Mouse (Mus musculus) heart, embryonic 15.5 days (tissue): ENCODE measurements around the gene Rgs3. TPM values are rescaled to one million over a fixed set of nuclear protein-coding genes. Genes with fewer than 3 reads are reported as not detected.

Source experiments
- ATAC-seq: fragments of 200-750 bp; cut with Nextera tagmentation; replicated peaks from 2 replicates; pipeline ENCODE4 v1.8.0; 2017; ENCODE audit warnings: low read depth, moderate TSS enrichment; ENCODE audit not compliant: insufficient number of reproducible peaks, insufficient read depth, low FRiP score
- H3K27ac ChIP-seq: fragments of 300-500 bp; sonication (generic); 2 replicates; pipeline ENCODE4 v1.5.1; 2015; ENCODE audit warnings: mild to moderate bottlenecking, inconsistent platforms
- H3K27me3 ChIP-seq: fragments of 300-500 bp; sonication (generic); 2 replicates; pipeline ENCODE4 v1.6.1; 2015; ENCODE audit warnings: inconsistent platforms
- H3K36me3 ChIP-seq: fragments of 300-500 bp; sonication (generic); 2 replicates; pipeline ENCODE4 v1.6.1; 2015; ENCODE audit warnings: mild to moderate bottlenecking, inconsistent platforms
- H3K4me1 ChIP-seq: fragments of 300-500 bp; sonication (generic); replicated peaks from 2 replicates; pipeline ENCODE4 v1.6.1; 2015; ENCODE audit warnings: inconsistent platforms
- H3K4me2 ChIP-seq: fragments of 300-500 bp; sonication (generic); 2 replicates; pipeline ENCODE4 v1.6.1; 2015; ENCODE audit warnings: inconsistent platforms, mild to moderate bottlenecking, moderate library complexity
- H3K4me3 ChIP-seq: fragments of 300-500 bp; sonication (generic); 2 replicates; pipeline ENCODE4 v1.5.1; 2015; ENCODE audit warnings: mild to moderate bottlenecking, inconsistent platforms
- H3K9ac ChIP-seq: fragments of 300-500 bp; sonication (generic); 2 replicates; pipeline ENCODE4 v1.6.1; 2015; ENCODE audit warnings: mild to moderate bottlenecking, inconsistent platforms
- H3K9me3 ChIP-seq: fragments of 300-500 bp; sonication (generic); replicated peaks from 2 replicates; pipeline ENCODE4 v1.6.1; 2016; ENCODE audit warnings: inconsistent platforms
- WGBS: fragments of 180-500 bp; shearing (Covaris S2); methylation state at CpG from one replicate; pipeline ENCODE4 v1.1.7; 2015; ENCODE audit warnings: mixed read lengths; 5-methylcytosine and 5-hydroxymethylcytosine counted together
- polyA plus RNA-seq: library from polyadenylated mRNA; unstranded; fragments of >200 nt; fragmentation: Nextera tagmentation; extraction: Ambion mirVana; gene quantifications from 2 replicates; pipeline ENCODE4 v1.2.1, GENCODE M21; 2015

The Rgs3 gene
- polyA plus RNA-seq, 1 experiment from 2014 or later: 56.9 TPM

GRCm38 (mm10) chr4:62708084-62708483, 148.4 kb downstream of the Rgs3 start:
- no peak overlapping the region for H3K4me2 ChIP-seq
- ATAC-seq: no peak
- no peak overlapping the region for H3K9ac ChIP-seq
- no peaks in the 10 kb centered on the region for H3K9me3 ChIP-seq
- H3K4me1 ChIP-seq: peaks cover 17% of the 10 kb centered on the region
- no peak overlapping the region for H3K4me3 ChIP-seq
- H3K27ac ChIP-seq: no peak overlapping the region
- H3K27me3 ChIP-seq: no peaks in the 10 kb centered on the region
- WGBS: 72% methylated on average over 7 of the region's 7 CpGs
- peaks cover 13% of the 10 kb centered on the region for H3K36me3 ChIP-seq

DNA sequence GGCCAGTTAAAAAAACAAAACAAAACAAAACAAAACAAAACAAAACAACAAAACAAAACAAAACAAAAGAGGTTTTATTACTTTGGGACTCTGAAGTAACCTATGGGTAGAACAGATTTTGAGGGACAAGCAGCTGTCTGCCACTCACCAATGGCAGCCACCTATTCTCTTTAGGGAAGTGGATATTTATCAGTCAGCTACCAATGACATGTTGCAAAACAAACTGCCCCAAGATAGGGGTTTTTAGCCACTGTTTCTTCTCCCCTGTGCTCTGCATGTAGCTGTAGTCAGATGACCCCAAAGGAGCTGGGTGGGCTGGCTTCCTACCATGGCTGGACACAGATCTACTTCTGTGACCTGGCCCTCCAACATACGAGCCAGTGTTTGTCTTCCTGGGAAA, 149.3 kb downstream of the Rgs3 start:
- H3K9ac ChIP-seq: no peak overlapping the region
- 67% methylated on average over 1 of the region's 1 CpGs for WGBS
- H3K4me3 ChIP-seq: no peak overlapping the region
- peaks cover 14% of the 10 kb centered on the region for H3K4me1 ChIP-seq
- H3K4me2 ChIP-seq: no peak overlapping the region
- no peaks in the 10 kb centered on the region for H3K9me3 ChIP-seq
- ATAC-seq: no peak
- H3K27me3 ChIP-seq: no peaks in the 10 kb centered on the region
- peaks cover 7% of the 10 kb centered on the region for H3K36me3 ChIP-seq
- H3K27ac ChIP-seq: no peak overlapping the region

GRCm38 (mm10) chr4:62709448-62709847, 149.8 kb downstream of the Rgs3 start:
- Histone ChIP-seq H3K9ac (no peak overlapping the region), H3K27me3 (no peaks in the 10 kb centered on the region), H3K36me3 (peaks cover 2% of the 10 kb centered on the region; the same call in 1 of the 2 replicates), H3K9me3 (no peaks in the 10 kb centered on the region), H3K27ac (no peak overlapping the region), H3K4me2 (no peak overlapping the region), H3K4me1 (peaks cover 10% of the 10 kb centered on the region), H3K4me3 (no peak overlapping the region)
- ATAC-seq: no peak
- WGBS: 75% methylated on average over 5 of the region's 5 CpGs

- 72% methylated on average over 7 of the region's 7 CpGs for WGBS
- H3K27me3 ChIP-seq: no peaks in the 10 kb centered on the region
These were observed 151.5 kb downstream of the Rgs3 start for GRCm38 (mm10) chr4:62711159-62711558.

DNA sequence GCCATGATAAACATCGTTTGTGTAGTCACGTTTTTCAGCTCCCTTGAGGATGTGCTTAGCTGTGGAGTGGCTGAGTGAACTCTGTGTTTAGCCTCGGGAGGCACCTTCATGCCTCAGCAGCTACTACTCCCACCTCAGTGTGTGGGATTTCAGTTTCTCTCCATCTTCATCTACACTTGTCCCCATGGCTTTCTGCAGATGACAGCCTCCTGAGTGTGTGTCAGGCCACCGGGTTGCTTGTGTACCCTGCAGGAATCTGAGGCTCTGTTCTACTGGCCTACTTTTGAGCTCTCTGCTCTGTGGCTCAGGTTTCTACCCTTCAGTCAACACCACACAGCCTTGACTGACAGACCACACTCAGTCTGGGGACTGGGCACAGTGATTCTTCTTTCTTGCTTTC, 151.9 kb downstream of the Rgs3 start:
- H3K36me3 ChIP-seq: no peaks in the 10 kb centered on the region
- no peak overlapping the region for H3K9ac ChIP-seq
- no peak overlapping the region for H3K4me3 ChIP-seq
- no peaks in the 10 kb centered on the region for H3K4me1 ChIP-seq
- H3K9me3 ChIP-seq: no peaks in the 10 kb centered on the region
- WGBS: 52% methylated on average over 4 of the region's 4 CpGs
- no peak overlapping the region for H3K27ac ChIP-seq
- no peak overlapping the region for H3K4me2 ChIP-seq
- H3K27me3 ChIP-seq: no peaks in the 10 kb centered on the region
- ATAC-seq: no peak

More at GRCm38 (mm10) chr4:62711159-62711558, 151.5 kb downstream of the Rgs3 start:
- H3K4me3 ChIP-seq: no peak overlapping the region
- no peak overlapping the region for H3K9ac ChIP-seq
- no peak overlapping the region for H3K27ac ChIP-seq
- no peaks in the 10 kb centered on the region for H3K4me1 ChIP-seq
- H3K36me3 ChIP-seq: no peaks in the 10 kb centered on the region
- no peaks in the 10 kb centered on the region for H3K9me3 ChIP-seq
- no peak for ATAC-seq
- H3K4me2 ChIP-seq: no peak overlapping the region

- H3K27me3 ChIP-seq: no peaks in the 10 kb centered on the region
- no peak for ATAC-seq
- no peak overlapping the region for H3K9ac ChIP-seq
- H3K4me2 ChIP-seq: no peak overlapping the region
- no peak overlapping the region for H3K27ac ChIP-seq
- no peaks in the 10 kb centered on the region for H3K9me3 ChIP-seq
- no peaks in the 10 kb centered on the region for H3K36me3 ChIP-seq
- H3K4me1 ChIP-seq: peaks cover 18% of the 10 kb centered on the region
- H3K4me3 ChIP-seq: no peak overlapping the region
These were observed 161.2 kb downstream of the Rgs3 start for GRCm38 (mm10) chr4:62720861-62721260.

GRCm38 (mm10) chr4:62722021-62722426, 162.4 kb downstream of the Rgs3 start:
- H3K36me3 ChIP-seq: no peaks in the 10 kb centered on the region
- H3K27ac ChIP-seq: peak overlapping the region; percentile 83
- 0 out of 2 replicates have a peak overlapping the region, but pooled peaks have one; percentile 21 for H3K4me2 ChIP-seq
- H3K9me3 ChIP-seq: no peaks in the 10 kb centered on the region
- no peaks in the 10 kb centered on the region for H3K27me3 ChIP-seq
- H3K9ac ChIP-seq: peak overlapping the region; percentile 36; the same call in 1 of the 2 replicates
- 20% methylated on average over 3 of the region's 3 CpGs for WGBS
- ATAC-seq: peak; percentile 70
- no peak overlapping the region for H3K4me3 ChIP-seq
- H3K4me1 ChIP-seq: peaks cover 18% of the 10 kb centered on the region

DNA sequence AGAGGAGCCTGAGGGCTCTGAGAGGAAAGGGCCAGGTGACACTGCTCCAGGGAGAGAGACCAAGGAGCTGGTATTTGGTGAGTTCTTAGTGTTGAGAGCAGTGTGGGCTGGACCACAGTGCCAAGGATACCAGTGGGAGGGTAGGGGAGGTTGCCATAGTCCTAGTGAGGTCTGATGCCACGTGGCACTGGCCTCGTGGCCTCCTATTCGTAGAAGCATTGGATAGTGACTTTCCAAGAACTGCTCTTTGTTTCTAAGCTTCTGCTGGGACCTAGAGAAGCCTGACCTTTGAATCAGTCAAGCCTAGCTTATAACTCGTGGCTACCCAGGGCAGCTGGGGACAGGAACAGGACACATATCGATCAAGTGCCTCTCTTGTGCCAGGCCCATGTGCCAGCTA, 164.1 kb downstream of the Rgs3 start:
- Histone ChIP-seq H3K4me2 (no peak overlapping the region), H3K4me3 (no peak overlapping the region), H3K9me3 (no peaks in the 10 kb centered on the region), H3K9ac (no peak overlapping the region), H3K27ac (no peak overlapping the region), H3K27me3 (no peaks in the 10 kb centered on the region), H3K4me1 (peaks cover 18% of the 10 kb centered on the region), H3K36me3 (no peaks in the 10 kb centered on the region)
- ATAC-seq: no peak
- whole genome bisulfite sequencing: 82% methylated on average over 5 of the region's 5 CpGs

DNA sequence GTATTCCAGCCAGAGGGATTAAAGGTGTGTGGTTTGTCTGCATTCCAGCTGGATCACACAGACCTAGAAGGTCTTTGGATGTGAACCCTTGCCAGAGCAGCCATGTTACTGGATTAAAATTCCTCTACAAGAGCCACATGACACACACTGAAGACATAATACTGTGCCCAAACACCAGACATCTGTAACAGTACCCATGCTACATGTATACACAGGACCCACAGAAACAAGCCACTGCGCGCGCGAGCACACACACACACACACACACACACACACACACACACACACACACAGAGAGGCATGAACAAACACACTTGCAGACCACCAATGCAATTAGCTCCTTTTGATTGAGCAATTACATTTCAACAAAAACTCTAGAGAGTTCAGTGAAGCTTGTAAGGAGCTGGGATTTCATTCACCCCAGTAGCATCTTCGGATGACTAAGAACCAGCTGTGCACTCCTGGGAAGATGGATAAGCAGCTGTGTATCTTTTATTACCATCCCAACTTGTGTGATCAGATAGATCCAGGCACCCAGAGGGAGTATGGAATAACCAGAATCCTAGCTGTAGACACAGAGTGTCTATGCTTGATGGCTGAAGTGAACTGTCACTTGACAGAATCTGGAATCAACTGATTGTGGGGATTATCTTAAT, 166.8 kb downstream of the Rgs3 start:
- Histone ChIP-seq H3K36me3 (no peaks in the 10 kb centered on the region), H3K27ac (no peak overlapping the region), H3K4me3 (no peak overlapping the region), H3K9me3 (no peaks in the 10 kb centered on the region), H3K4me1 (peaks cover 28% of the 10 kb centered on the region), H3K27me3 (no peaks in the 10 kb centered on the region), H3K9ac (no peak overlapping the region), H3K4me2 (no peak overlapping the region)
- no peak for ATAC-seq
- 91% methylated on average over 5 of the region's 5 CpGs for WGBS

DNA sequence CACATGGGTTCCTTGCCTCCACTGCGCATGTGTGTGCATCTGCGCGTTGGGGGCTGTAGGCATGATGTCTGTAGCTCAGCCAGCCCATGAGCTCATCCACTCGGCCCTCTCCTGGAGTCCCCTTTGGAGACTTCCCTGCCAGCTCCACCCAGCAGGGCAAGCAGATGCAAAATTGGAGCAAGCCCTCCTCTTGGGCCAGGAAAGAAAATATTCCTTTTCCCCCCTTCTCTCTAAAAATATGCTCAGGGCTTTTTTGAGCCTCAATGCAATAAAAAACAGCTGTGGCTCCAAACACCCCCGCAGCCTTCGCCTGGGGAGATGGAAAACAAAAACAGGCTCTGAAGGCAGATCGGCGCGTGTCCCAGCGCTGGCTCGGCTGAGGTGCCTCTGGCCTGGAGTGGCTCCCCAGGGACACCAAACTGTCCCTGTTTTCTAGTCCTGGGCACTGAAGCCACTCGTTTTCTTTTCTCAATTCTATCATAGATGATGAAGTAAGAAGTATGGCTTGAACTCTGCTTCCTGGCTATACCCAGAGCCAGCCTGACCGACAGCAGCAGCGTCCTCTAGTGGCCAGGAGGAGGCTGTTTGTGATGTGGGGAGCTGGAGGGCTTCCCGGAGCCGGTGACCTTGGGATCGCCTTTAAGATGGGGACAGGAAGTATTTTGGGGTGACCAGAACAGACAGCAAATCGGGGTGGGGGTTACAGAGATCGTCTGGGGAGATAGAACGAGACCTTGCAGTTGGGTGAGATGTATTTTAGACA, 168.1 kb downstream of the Rgs3 start:
- H3K27ac ChIP-seq: no peak overlapping the region
- 75% methylated on average over 20 of the region's 20 CpGs for WGBS
- no peak for ATAC-seq

DNA sequence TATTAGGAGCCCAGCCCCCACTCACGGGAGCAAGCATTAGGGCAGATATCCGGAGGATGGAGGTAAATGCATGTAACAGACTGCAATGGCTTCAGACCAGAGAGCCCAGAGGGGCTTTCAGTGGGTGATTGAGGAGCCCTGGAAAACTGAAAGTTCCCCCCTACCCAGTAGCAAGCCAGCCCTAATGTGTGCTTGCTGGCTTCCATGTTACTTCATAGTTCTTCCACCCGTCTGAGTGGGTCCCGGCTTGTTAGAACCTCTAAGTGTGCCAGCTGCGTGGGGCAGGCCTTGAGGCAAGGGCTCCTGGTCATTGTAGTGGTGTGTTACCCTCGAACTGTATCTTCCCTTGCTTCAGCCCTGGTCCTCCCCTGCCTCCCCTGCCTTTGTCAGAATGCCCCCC, 168.8 kb downstream of the Rgs3 start:
- Histone ChIP-seq H3K4me1 (peaks cover 30% of the 10 kb centered on the region), H3K27ac (no peak overlapping the region), H3K9ac (no peak overlapping the region), H3K9me3 (no peaks in the 10 kb centered on the region), H3K4me3 (no peak overlapping the region), H3K36me3 (no peaks in the 10 kb centered on the region), H3K27me3 (no peaks in the 10 kb centered on the region), H3K4me2 (no peak overlapping the region)
- WGBS: 81% methylated on average over 6 of the region's 6 CpGs
- ATAC-seq: no peak

More for the DNA sequence above, 168.1 kb downstream of the Rgs3 start:
- Histone ChIP-seq H3K27me3 (no peaks in the 10 kb centered on the region), H3K9ac (no peak overlapping the region), H3K36me3 (no peaks in the 10 kb centered on the region), H3K4me1 (peaks cover 29% of the 10 kb centered on the region), H3K9me3 (no peaks in the 10 kb centered on the region), H3K4me2 (no peak overlapping the region), H3K4me3 (no peak overlapping the region)

- peaks cover 37% of the 10 kb centered on the region for H3K4me1 ChIP-seq
- no peak overlapping the region for H3K4me3 ChIP-seq
- H3K9ac ChIP-seq: no peak overlapping the region
- H3K27ac ChIP-seq: no peak overlapping the region
- H3K4me2 ChIP-seq: no peak overlapping the region
- H3K27me3 ChIP-seq: no peaks in the 10 kb centered on the region
- H3K36me3 ChIP-seq: no peaks in the 10 kb centered on the region
- 52% methylated on average over 4 of the region's 4 CpGs for WGBS
- H3K9me3 ChIP-seq: no peaks in the 10 kb centered on the region
- ATAC-seq: no peak
These were observed 169.5 kb downstream of the Rgs3 start for GRCm38 (mm10) chr4:62729191-62729590.
